Mouse (Mus musculus): ENCODE measurements at regions not wholly inside any gene's neighbourhood (a gene's known extent, or its start where the extent isn't known, plus 50 kb on each side); places are given as distances from the start of the nearest gene placed in this dataset.

DNA sequence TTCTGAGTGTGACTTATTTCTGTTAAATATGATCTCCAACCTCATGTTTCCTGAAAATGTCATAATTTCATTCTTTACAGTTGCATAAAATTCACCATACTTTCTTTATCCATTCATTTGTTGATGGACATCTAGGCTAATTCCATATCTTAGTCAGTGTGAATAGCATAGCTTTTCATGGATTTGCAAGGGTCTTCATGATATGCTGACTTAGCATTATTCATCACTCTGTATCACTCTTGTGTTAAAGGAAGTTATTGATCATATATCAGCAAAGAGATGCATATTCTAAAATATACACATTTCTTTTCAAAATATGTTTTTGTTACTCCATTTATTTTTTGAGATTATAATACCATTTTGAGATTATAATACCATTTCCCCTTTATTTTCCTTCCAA is 107.4 kb downstream of the Ect2 start:
- Histone ChIP-seq H3K4me2 (replicated peaks) (no peak overlapping the region), H3K27me3 (no peaks in the 10 kb centered on the region), H3K4me3 (no peak overlapping the region), H3K36me3 (no peaks in the 10 kb centered on the region), H3K9ac (replicated peaks) (no peak overlapping the region), H3K9me3 (no peaks in the 10 kb centered on the region), H3K4me1 (no peaks in the 10 kb centered on the region), H3K27ac (replicated peaks) (no peak overlapping the region)
- ATAC-seq (replicated peaks) = no peak

DNA sequence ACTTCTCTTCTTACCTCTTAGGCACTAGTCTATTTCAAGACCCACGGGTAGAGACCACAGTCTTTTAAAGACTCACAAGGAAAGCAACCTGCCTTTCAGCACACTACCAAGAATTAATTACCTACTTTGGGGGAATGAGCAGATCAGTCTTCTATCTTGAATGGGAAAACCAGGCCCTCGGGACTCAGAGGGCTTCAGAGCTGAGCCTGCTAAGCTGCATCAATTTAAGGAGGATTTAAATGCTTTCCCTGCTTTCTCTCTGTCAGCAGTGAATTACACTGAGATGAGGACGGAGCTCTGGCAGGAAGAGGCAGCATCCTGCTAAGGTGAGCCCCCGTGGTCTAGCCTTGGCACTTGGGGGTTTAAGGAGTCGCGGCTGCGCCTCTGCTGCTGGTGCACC is 108.9 kb downstream of the Ect2 start:
- Histone ChIP-seq H3K4me2 (replicated peaks) (no peak overlapping the region), H3K9ac (replicated peaks) (no peak overlapping the region), H3K27ac (replicated peaks) (no peak overlapping the region), H3K27me3 (no peaks in the 10 kb centered on the region), H3K4me1 (no peaks in the 10 kb centered on the region), H3K36me3 (no peaks in the 10 kb centered on the region), H3K9me3 (no peaks in the 10 kb centered on the region), H3K4me3 (no peak overlapping the region)
- WGBS = 73% methylated on average over 7 of the region's 7 CpGs
- 0 out of 2 replicates have a peak, but pooled peaks have one; percentile 41 for ATAC-seq (replicated peaks)
